Mouse (Mus musculus) ES-E14 (cell line): Measurements from ENCODE around the gene Ddx10. TPM values are rescaled to one million over a fixed set of nuclear protein-coding genes. Genes with fewer than 3 reads are reported as not detected.

Source experiments
- DNase-seq: peaks from one replicate; pipeline ENCODE4 v3.0.0-alpha.2; 2013; ENCODE audit warnings: low read depth, low spot score
- H3K27ac ChIP-seq: 2 replicates; pipeline ENCODE4 v1.5.1; 2012; ENCODE audit warnings: low read depth, mild to moderate bottlenecking, low read length, moderate library complexity, mixed read lengths; ENCODE audit not compliant: poor library complexity, insufficient read depth, severe bottlenecking
- H3K36me3 ChIP-seq: 2 replicates; pipeline ENCODE4 v1.6.1; 2012; ENCODE audit warnings: mild to moderate bottlenecking, low read length, moderate library complexity, mixed read lengths; ENCODE audit not compliant: control insufficient read depth, poor library complexity, insufficient read depth, severe bottlenecking
- H3K4me1 ChIP-seq, 2 experiments: fragments of 150-350 bp in 1 of 2; sonication (generic) in 1 of 2; 2 replicates each; pipeline ENCODE4 v1.6.1; 2012; ENCODE audit warnings: low read length in 2 of 2, mild to moderate bottlenecking in 1 of 2, mixed read lengths in 1 of 2; ENCODE audit not compliant: control insufficient read depth in 2 of 2, insufficient read depth in 2 of 2, poor library complexity in 1 of 2
- H3K4me3 ChIP-seq, 2 experiments: fragments of 150-350 bp in 1 of 2; sonication (generic) in 1 of 2; 2 replicates each; pipeline ENCODE4 v1.5.1; 2012; ENCODE audit warnings: low read length in 2 of 2, low read depth in 1 of 2, mild to moderate bottlenecking in 1 of 2, mixed read lengths in 1 of 2; ENCODE audit not compliant: insufficient read depth in 1 of 2, poor library complexity in 1 of 2, severe bottlenecking in 1 of 2
- H3K9ac ChIP-seq: 2 replicates; pipeline ENCODE4 v1.6.1; 2012; ENCODE audit warnings: low read depth, mild to moderate bottlenecking, low read length, mixed read lengths; ENCODE audit not compliant: poor library complexity, insufficient read depth, severe bottlenecking
- H3K9me3 ChIP-seq: fragments of 150-350 bp; sonication (generic); 2 replicates; pipeline ENCODE4 v1.6.1; 2012; ENCODE audit warnings: low read depth, mild to moderate bottlenecking, low read length; ENCODE audit not compliant: control insufficient read depth, insufficient read depth
- CHD2 ChIP-seq: IDR thresholded peaks from 2 replicates; pipeline ENCODE4 v1.6.1; 2014; ENCODE audit warnings: mild to moderate bottlenecking, low read depth, low read length, inconsistent platforms
- HCFC1 ChIP-seq: IDR thresholded peaks from 2 replicates; pipeline ENCODE4 v1.6.1; 2012; ENCODE audit warnings: low read length, inconsistent platforms, borderline replicate concordance; ENCODE audit not compliant: insufficient read depth
- MAFK ChIP-seq: IDR thresholded peaks from 2 replicates; pipeline ENCODE4 v1.6.1; 2014; ENCODE audit warnings: mild to moderate bottlenecking, low read depth, low read length, inconsistent platforms; ENCODE audit not compliant: insufficient read depth
- ZC3H11A ChIP-seq: IDR thresholded peaks from 2 replicates; pipeline ENCODE4 v1.6.1; 2012; ENCODE audit warnings: low read depth, mild to moderate bottlenecking, inconsistent platforms, low read length, borderline replicate concordance
- ZNF384 ChIP-seq: IDR thresholded peaks from 2 replicates; pipeline ENCODE4 v1.6.1; 2012; ENCODE audit warnings: low read depth, low read length, inconsistent platforms
- in situ Hi-C, 2 experiments: fragments of 600-800 bp; cut with MboI; formaldehyde crosslinking; loops; one replicate each; pipeline ENCODE4 v1.15.1; 2025; ENCODE audit warnings: low sequenced_read_pairs in 2 of 2, inconsistent platforms in 1 of 2; ENCODE audit not compliant: unreplicated experiment in 2 of 2
- total RNA-seq: library from RNA; depleted of rRNA; stranded (reverse); fragments of 300-350 nt; gene quantifications from 2 replicates; pipeline ENCODE4 v1.2.3, GENCODE M21; 2012; rRNA removed

Ddx10 gene
- total RNA-seq, 1 experiment, result 46.7 TPM

DNA sequence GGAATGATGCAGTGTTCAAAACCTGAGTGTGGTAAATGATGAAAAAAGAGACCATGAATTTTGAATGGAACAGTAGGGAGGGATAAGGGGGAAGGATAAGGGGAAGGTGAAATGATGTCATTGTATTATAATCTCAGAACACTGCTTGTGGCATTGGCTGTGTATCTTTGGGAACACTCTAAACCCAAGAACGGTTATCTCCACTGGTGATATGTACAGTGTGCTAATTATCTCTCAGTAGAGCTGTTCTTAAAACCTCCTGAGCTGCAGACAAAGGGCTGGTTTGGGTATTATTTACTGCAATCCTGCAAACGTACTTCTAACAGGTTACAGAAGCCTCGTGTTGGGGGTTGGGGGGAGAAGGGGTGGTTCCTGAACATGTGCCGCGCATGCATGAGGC is 179.7 kb downstream of the Ddx10 start:
- H3K36me3 ChIP-seq, result no peaks in the 10 kb centered on the region
- no peak for DNase-seq
- no peak overlapping the region for H3K4me3 ChIP-seq
- TF ChIP-seq ZC3H11A (no peak), HCFC1 (no peak), MAFK (no peak), ZNF384 (no peak), CHD2 (no peak)
- no peaks in the 10 kb centered on the region for H3K4me1 ChIP-seq
- H3K27ac ChIP-seq, result no peak overlapping the region
- no peaks in the 10 kb centered on the region for H3K9me3 ChIP-seq
- no peak overlapping the region for H3K9ac ChIP-seq
- in situ Hi-C loops, result no loop called here

DNA sequence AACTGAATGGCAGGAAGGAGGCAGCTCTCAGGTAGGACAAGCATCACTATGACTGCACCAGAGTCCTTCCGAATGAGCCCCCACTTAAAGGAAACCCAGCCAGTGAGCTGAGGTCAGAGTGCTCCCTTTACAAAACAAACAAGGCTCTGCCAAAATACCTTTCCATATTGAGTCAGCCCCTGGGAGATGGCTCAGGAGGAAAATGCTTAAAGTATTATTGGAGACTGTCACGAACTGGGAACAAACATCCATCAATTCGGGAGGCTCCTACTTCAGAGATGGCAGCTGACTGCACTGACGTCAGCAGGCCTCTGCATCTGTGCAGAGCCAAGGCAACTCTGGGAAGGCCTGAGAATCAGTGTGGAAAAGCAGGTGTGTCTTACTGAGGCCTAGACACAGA is 181.4 kb downstream of the Ddx10 start:
- Histone ChIP-seq H3K9ac (no peak overlapping the region), H3K27ac (no peak overlapping the region), H3K4me3 (no peak overlapping the region), H3K36me3 (no peaks in the 10 kb centered on the region), H3K9me3 (no peaks in the 10 kb centered on the region), H3K4me1 (no peaks in the 10 kb centered on the region)
- DNase-seq, result no peak
- no peak for TF ChIP-seq ZNF384
- no peak for TF ChIP-seq CHD2
- no peak for TF ChIP-seq MAFK
- no peak for TF ChIP-seq ZC3H11A
- TF ChIP-seq HCFC1, result no peak
- in situ Hi-C loops, result no loop called here

DNA sequence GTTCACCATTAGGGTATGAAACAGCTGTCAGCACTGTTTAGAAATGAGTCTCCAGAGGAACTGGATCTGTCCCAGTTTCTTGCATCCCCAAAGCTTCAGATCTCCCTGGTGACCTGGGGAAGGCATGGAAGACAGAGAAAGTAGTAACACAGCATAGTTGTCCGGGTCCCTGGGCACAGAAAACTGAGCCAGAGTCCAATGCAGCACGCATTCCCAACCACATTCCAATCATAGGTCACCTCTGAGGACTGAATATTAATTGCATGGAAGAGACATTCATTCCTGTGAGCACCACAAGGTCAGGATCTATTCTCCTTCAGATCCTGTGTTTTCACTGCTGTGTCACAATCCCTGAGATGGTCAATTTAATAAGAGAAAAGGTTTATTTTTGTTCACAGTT is 182.8 kb downstream of the Ddx10 start:
- H3K9me3 ChIP-seq, result no peaks in the 10 kb centered on the region
- no peaks in the 10 kb centered on the region for H3K36me3 ChIP-seq
- in situ Hi-C loops, result no loop called here
- no peak overlapping the region for H3K4me3 ChIP-seq
- no peak overlapping the region for H3K27ac ChIP-seq
- no peak for DNase-seq
- H3K4me1 ChIP-seq, result no peaks in the 10 kb centered on the region
- TF ChIP-seq MAFK (no peak), ZNF384 (no peak), CHD2 (no peak), HCFC1 (no peak), ZC3H11A (no peak)
- no peak overlapping the region for H3K9ac ChIP-seq

DNA sequence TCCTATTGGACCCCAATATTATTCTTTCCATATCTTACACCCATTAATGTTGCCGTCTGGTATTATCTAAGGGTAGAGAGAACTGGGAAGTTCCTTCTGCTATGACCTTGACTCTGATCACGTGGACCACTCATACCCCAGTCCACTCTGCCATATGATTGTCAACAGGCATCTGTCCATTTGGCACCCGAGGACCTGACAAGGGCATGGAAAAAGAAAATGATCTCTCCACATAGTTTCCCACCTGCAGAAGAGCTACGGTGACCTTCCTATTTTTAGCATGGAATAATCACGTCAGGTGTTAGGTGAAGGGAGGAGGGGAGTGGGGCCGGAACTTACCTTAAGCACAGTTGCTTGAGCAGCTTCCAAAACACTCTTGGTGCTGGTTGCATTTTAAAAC is 183.3 kb downstream of the Ddx10 start:
- TF ChIP-seq ZC3H11A (no peak), HCFC1 (no peak), ZNF384 (no peak), CHD2 (no peak), MAFK (no peak)
- Histone ChIP-seq H3K4me1 (no peaks in the 10 kb centered on the region), H3K9me3 (no peaks in the 10 kb centered on the region), H3K4me3 (no peak overlapping the region), H3K36me3 (no peaks in the 10 kb centered on the region), H3K9ac (no peak overlapping the region), H3K27ac (no peak overlapping the region)
- in situ Hi-C loops, result no loop called here
- DNase-seq, result no peak

DNA sequence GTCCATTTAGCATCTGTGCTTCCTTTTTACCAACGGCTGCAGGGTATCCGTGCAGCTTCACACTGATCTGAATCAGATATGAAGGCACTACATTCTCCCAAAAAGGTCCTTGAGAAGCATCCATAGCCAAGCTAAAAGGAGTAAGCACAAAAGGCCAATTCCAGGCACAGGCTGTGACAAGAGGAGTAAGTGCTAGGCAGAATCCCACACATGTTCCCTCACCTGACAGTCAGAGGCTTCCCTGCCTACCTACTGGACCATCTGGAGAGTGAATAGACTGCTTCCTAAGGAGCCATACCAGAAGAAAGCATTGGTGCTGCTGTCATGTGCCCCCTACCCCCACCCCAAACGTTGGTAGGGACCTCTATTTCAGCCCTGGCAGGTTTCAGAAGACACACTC is 192.5 kb downstream of the Ddx10 start:
- Histone ChIP-seq H3K4me1 (no peaks in the 10 kb centered on the region), H3K4me3 (no peak overlapping the region), H3K9me3 (no peaks in the 10 kb centered on the region), H3K27ac (no peak overlapping the region), H3K9ac (no peak overlapping the region), H3K36me3 (no peaks in the 10 kb centered on the region)
- in situ Hi-C loops, result no loop called here
- TF ChIP-seq ZNF384 (no peak), ZC3H11A (no peak), MAFK (no peak), HCFC1 (no peak), CHD2 (no peak)
- no peak for DNase-seq

Other genes starting within 250 kb of the Ddx10 start
- gene Exph5, start 53.6 kb upstream of the Ddx10 start, total RNA-seq, result 0.21 and 0.27 TPM in 2 replicates
- 5.5 and 7.9 TPM in 2 replicates for gene Kdelc2, start 136.0 kb upstream of the Ddx10 start, total RNA-seq
- gene 4930550C14Rik, start 154.3 kb upstream of the Ddx10 start, total RNA-seq, result 1.1 and 1.2 TPM in 2 replicates